Mouse (Mus musculus): Measurements from ENCODE around the gene Gm10642.

Gene Gm10642

GRCm38 (mm10) chr9:70671772-70672579, 15.9 kb downstream of the Gm10642 start:
- peak; percentile 22 for DNase-seq (ENCODE audit: low read depth, low spot score)

GRCm38 (mm10) chr9:70673656-70674055, 17.6 kb downstream of the Gm10642 start:
- no peak for DNase-seq (ENCODE audit: low read depth, low spot score)

- DNase-seq (ENCODE audit: low read depth, low spot score): no peak
Measured at GRCm38 (mm10) chr9:70675117-70675516, 19.1 kb downstream of the Gm10642 start.

- no peak for DNase-seq (ENCODE audit: low read depth, low spot score)
Measured at GRCm38 (mm10) chr9:70675961-70676360, 19.9 kb downstream of the Gm10642 start.

GRCm38 (mm10) chr9:70678682-70679131, 22.7 kb downstream of the Gm10642 start, which contains the start of gene Adam10:
Adam10 (plus strand) TSS chr9:70678997.
- peak; percentile 99 for DNase-seq (ENCODE audit: low read depth, low spot score)

- DNase-seq (ENCODE audit: low read depth, low spot score): no peak
Measured at GRCm38 (mm10) chr9:70679132-70680091, 23.4 kb downstream of the Gm10642 start.

- no peak for DNase-seq (ENCODE audit: low read depth, low spot score)
Measured at GRCm38 (mm10) chr9:70682202-70682601, 26.2 kb downstream of the Gm10642 start.

GRCm38 (mm10) chr9:70688301-70688968, 32.4 kb downstream of the Gm10642 start:
- DNase-seq (ENCODE audit: low read depth, low spot score): peak; percentile 17

GRCm38 (mm10) chr9:70689926-70690325, 33.9 kb downstream of the Gm10642 start:
- DNase-seq (ENCODE audit: low read depth, low spot score): no peak

GRCm38 (mm10) chr9:70690579-70690978, 34.5 kb downstream of the Gm10642 start:
- no peak for DNase-seq (ENCODE audit: low read depth, low spot score)

- peak; percentile 57 for DNase-seq (ENCODE audit: low read depth, low spot score)
Measured at GRCm38 (mm10) chr9:70691772-70692693, 36.0 kb downstream of the Gm10642 start.

GRCm38 (mm10) chr9:70695723-70696122, 39.7 kb downstream of the Gm10642 start:
- DNase-seq (ENCODE audit: low read depth, low spot score): peak; percentile 32

- DNase-seq (ENCODE audit: low read depth, low spot score): no peak
Measured at GRCm38 (mm10) chr9:70698090-70698489, 42.0 kb downstream of the Gm10642 start.

- DNase-seq (ENCODE audit: low read depth, low spot score): no peak
Measured at GRCm38 (mm10) chr9:70703597-70704203, 47.6 kb downstream of the Gm10642 start.

GRCm38 (mm10) chr9:70706444-70706843, 50.4 kb downstream of the Gm10642 start:
- DNase-seq (ENCODE audit: low read depth, low spot score): no peak

All from CD4-positive helper T cell, adult 2 months (primary cell).